Mouse (Mus musculus) stomach, postnatal 0 days (tissue): ENCODE measurements around the gene Mastl. TPM values are rescaled to one million over a fixed set of nuclear protein-coding genes. Genes with fewer than 3 reads are reported as not detected.

Experiments used
- ATAC-seq: fragments of 200-750 bp; cut with Nextera tagmentation; 2 replicates; pipeline ENCODE4 v1.8.0; 2017; ENCODE audit not compliant: low FRiP score, low TSS enrichment
- DNase-seq: peaks from one replicate; pipeline ENCODE4 v3.0.0-alpha.2; 2016; ENCODE audit warnings: low spot score
- H3K27ac ChIP-seq: fragments of 300-500 bp; sonication (generic); replicated peaks from 2 replicates; pipeline ENCODE4 v1.5.1; 2014; ENCODE audit warnings: mild to moderate bottlenecking, control low read depth
- H3K27me3 ChIP-seq: fragments of 300-500 bp; sonication (generic); 2 replicates; pipeline ENCODE4 v1.6.1; 2014; ENCODE audit warnings: low read length; ENCODE audit not compliant: control insufficient read depth, insufficient read depth
- H3K36me3 ChIP-seq: fragments of 300-500 bp; sonication (generic); 2 replicates; pipeline ENCODE4 v1.6.1; 2014; ENCODE audit warnings: low read length, mixed read lengths; ENCODE audit not compliant: control insufficient read depth, insufficient read depth
- H3K4me1 ChIP-seq: fragments of 300-500 bp; sonication (generic); replicated peaks from 2 replicates; pipeline ENCODE4 v1.6.1; 2014; ENCODE audit warnings: antibody characterized with exemption; ENCODE audit not compliant: control insufficient read depth, insufficient read depth
- H3K4me2 ChIP-seq: fragments of 300-500 bp; sonication (generic); replicated peaks from 2 replicates; pipeline ENCODE4 v1.6.1; 2014; ENCODE audit warnings: low read depth, mild to moderate bottlenecking, control low read depth, moderate library complexity
- H3K4me3 ChIP-seq: fragments of 300-500 bp; sonication (generic); 2 replicates; pipeline ENCODE4 v1.5.1; 2014; ENCODE audit warnings: low read depth, low read length, control low read depth
- H3K9ac ChIP-seq: fragments of 300-500 bp; sonication (generic); 2 replicates; pipeline ENCODE4 v1.6.1; 2014; ENCODE audit warnings: mild to moderate bottlenecking, low read length, control low read depth, mixed read lengths
- H3K9me3 ChIP-seq: fragments of 300-500 bp; sonication (generic); 2 replicates; pipeline ENCODE4 v1.6.1; 2016; ENCODE audit warnings: low read length; ENCODE audit not compliant: control insufficient read depth
- CTCF ChIP-seq: IDR thresholded peaks from 2 replicates; pipeline ENCODE4 v1.5.1; 2016; ENCODE audit warnings: antibody characterized with exemption, low read depth, mild to moderate bottlenecking, moderate library complexity
- EP300 ChIP-seq: optimal IDR thresholded peaks from 2 replicates; pipeline ENCODE3; 2016; ENCODE audit warnings: antibody characterized with exemption
- WGBS: fragments of 180-500 bp; shearing (Covaris S2); extraction: QIAGEN DNeasy Blood & Tissue Kit; methylation state at CpG from one replicate; pipeline ENCODE4 v1.1.7; 2014; 5-methylcytosine and 5-hydroxymethylcytosine counted together
- polyA plus RNA-seq: library from polyadenylated mRNA; unstranded; fragments of >200 nt; fragmentation: Nextera tagmentation; extraction: Ambion mirVana; gene quantifications from 2 replicates; pipeline ENCODE4 v1.2.1, GENCODE M21; 2015

The Mastl gene
- polyA plus RNA-seq, 1 experiment from 2014 or later, result 3.0 TPM

- Histone ChIP-seq H3K4me3 (no peak overlapping the region), H3K36me3 (peaks cover 10% of the 10 kb centered on the region; the same call in 1 of the 2 replicates), H3K4me1 (no peaks in the 10 kb centered on the region), H3K4me2 (no peak overlapping the region), H3K9me3 (no peaks in the 10 kb centered on the region), H3K9ac (no peak overlapping the region), H3K27ac (no peak overlapping the region), H3K27me3 (no peaks in the 10 kb centered on the region)
- ATAC-seq (no peak), DNase-seq (no peak)
- TF ChIP-seq EP300 (no peak), CTCF (no peak)
- WGBS, result 91% methylated on average over 8 of the region's 8 CpGs
Observed at GRCm38 (mm10) chr2:23084540-23084939, 71.3 kb downstream of the Mastl start.

DNA sequence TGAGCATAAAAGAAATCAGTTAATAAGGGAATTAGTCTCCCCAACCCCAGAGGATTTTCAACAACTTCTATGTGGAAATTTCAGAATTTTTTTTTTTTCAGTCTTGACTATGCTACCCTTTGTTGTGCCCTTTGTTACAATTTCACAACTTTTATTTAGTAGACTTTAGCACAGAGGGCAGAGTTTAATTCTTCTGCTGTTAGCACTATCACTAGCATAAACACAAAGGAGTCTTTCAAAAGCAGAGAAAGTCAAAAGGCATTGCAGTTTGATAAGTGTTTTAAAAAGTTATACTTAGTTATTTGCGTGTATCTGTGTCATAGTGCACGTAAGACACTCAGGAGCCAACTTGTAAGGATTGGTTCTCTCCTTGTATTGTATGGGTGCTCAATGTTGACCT lies 77.2 kb downstream of the Mastl start:
- TF ChIP-seq EP300 (no peak), CTCF (no peak)
- no peak for DNase-seq
- no peak for ATAC-seq
- Histone ChIP-seq H3K4me2 (no peak overlapping the region), H3K27me3 (no peaks in the 10 kb centered on the region), H3K27ac (no peak overlapping the region), H3K9ac (no peak overlapping the region), H3K4me3 (no peak overlapping the region), H3K4me1 (no peaks in the 10 kb centered on the region), H3K9me3 (no peaks in the 10 kb centered on the region), H3K36me3 (peaks cover 12% of the 10 kb centered on the region)
- 83% methylated on average over 2 of the region's 2 CpGs for WGBS

DNA sequence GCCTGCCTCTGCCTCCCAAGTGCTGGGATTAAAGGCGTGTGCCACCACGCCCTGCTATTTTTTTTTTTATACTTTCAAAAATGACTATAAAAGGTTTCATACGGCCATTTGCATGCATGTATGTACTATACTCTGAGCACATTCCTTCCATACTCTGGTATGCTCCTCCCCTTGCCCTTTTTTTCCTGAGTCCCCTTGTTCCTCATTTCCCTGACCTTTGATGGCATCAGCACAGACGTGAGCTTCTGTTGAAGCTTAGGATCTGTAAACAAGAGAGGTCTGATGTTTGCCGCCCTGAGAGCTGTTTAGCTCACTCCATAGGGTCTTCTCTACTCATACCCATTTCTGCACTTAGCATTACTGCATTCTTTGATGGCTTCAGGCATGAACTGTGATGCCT lies 78.1 kb downstream of the Mastl start:
- no peak overlapping the region for H3K4me2 ChIP-seq
- H3K27ac ChIP-seq, result no peak overlapping the region
- no peaks in the 10 kb centered on the region for H3K27me3 ChIP-seq
- H3K36me3 ChIP-seq, result peaks cover 12% of the 10 kb centered on the region
- TF ChIP-seq CTCF (no peak), EP300 (no peak)
- no peaks in the 10 kb centered on the region for H3K4me1 ChIP-seq
- ATAC-seq, result no peak
- no peak overlapping the region for H3K9ac ChIP-seq
- 81% methylated on average over 5 of the region's 5 CpGs for WGBS
- H3K4me3 ChIP-seq, result no peak overlapping the region
- DNase-seq, result no peak
- H3K9me3 ChIP-seq, result no peaks in the 10 kb centered on the region

- Histone ChIP-seq H3K9me3 (no peaks in the 10 kb centered on the region), H3K27me3 (no peaks in the 10 kb centered on the region), H3K27ac (no peak overlapping the region), H3K4me2 (no peak overlapping the region), H3K9ac (no peak overlapping the region), H3K4me3 (no peak overlapping the region), H3K4me1 (no peaks in the 10 kb centered on the region), H3K36me3 (peaks cover 12% of the 10 kb centered on the region)
- ATAC-seq (no peak), DNase-seq (no peak)
- no peak for TF ChIP-seq EP300
- TF ChIP-seq CTCF, result peak; percentile 34; the same call in 1 of the 2 replicates
Observed at GRCm38 (mm10) chr2:23076783-23077182, 79.0 kb downstream of the Mastl start.

DNA sequence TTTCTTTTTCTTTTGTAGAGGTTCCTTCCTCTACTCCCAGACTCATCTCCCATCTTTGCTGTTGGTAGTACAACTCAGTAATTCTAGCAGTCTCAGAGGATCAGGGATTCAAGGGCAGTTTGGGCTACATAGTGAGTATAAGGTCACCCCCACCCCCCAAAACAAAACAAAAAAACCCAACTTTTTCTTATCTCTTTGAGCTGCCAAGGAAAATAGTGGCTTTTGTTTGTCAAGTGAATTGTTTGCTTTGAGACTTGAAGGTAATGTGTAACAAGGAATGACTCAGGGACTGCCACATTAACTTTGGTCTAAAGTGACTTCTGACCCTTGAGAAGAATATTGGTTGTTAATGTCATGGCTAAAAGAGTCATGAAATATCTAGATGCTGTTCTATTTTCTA lies 80.0 kb downstream of the Mastl start:
- Histone ChIP-seq H3K9ac (no peak overlapping the region), H3K9me3 (no peaks in the 10 kb centered on the region), H3K4me3 (no peak overlapping the region), H3K36me3 (peaks cover 12% of the 10 kb centered on the region), H3K4me2 (no peak overlapping the region), H3K27me3 (no peaks in the 10 kb centered on the region), H3K27ac (no peak overlapping the region), H3K4me1 (no peaks in the 10 kb centered on the region)
- DNase-seq (no peak), ATAC-seq (no peak)
- TF ChIP-seq EP300 (no peak), CTCF (no peak)

DNA sequence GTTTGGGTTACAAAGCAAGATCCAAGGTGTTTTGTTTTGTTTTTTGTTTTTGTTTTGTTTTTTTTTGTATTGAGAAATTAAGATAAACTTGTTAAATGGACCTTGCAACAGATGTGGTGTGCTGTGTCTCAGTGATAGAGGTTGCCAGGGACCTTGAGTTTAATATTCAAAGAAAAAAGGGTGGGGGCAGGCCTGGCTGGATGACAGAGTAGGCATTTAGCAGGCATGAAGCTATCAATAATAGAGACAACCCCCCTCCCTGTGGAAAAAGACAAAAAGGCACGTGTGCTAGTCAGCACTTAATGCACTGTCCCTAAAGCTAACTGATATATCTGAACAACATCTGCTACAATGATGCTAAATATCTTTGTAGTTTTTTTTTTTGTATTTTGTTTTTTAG lies 84.4 kb downstream of the Mastl start:
- H3K36me3 ChIP-seq, result no peaks in the 10 kb centered on the region
- no peak overlapping the region for H3K9ac ChIP-seq
- no peak for TF ChIP-seq EP300
- no peak for TF ChIP-seq CTCF
- no peak overlapping the region for H3K4me3 ChIP-seq
- no peaks in the 10 kb centered on the region for H3K4me1 ChIP-seq
- ATAC-seq, result no peak
- H3K9me3 ChIP-seq, result no peaks in the 10 kb centered on the region
- no peaks in the 10 kb centered on the region for H3K27me3 ChIP-seq
- no peak overlapping the region for H3K4me2 ChIP-seq
- H3K27ac ChIP-seq, result no peak overlapping the region
- DNase-seq, result no peak
- WGBS, result 51% methylated on average over 1 of the region's 1 CpGs
